Mouse (Mus musculus) C2C12 (cell line): ENCODE measurements around the gene Plcd4.

Experiments used
- CTCF ChIP-seq: IDR thresholded peaks from one replicate; pipeline ENCODE4 v1.5.1; 2011; ENCODE audit not compliant: control insufficient read depth, insufficient read depth, insufficient read length
- USF1 ChIP-seq: IDR thresholded peaks from one replicate; pipeline ENCODE4 v1.6.1; 2011; ENCODE audit warnings: low read depth, mild to moderate bottlenecking, control low read depth, moderate library complexity

- TF ChIP-seq CTCF (no peak), USF1 (no peak)
Observed at GRCm38 (mm10) chr1:74587233-74587772, 44.6 kb downstream of the Plcd4 start.
